Mouse (Mus musculus) intestine, postnatal 0 days (tissue): ENCODE data around the gene Pigf. TPM values are rescaled to one million over a fixed set of nuclear protein-coding genes. Genes with fewer than 3 reads are reported as not detected.

Source experiments
- ATAC-seq: fragments of 200-750 bp; cut with Nextera tagmentation; 2 replicates; pipeline ENCODE4 v1.8.0; 2017; ENCODE audit warnings: mild to moderate bottlenecking, moderate TSS enrichment, moderate library complexity
- H3K27ac ChIP-seq: fragments of 300-500 bp; sonication (generic); 2 replicates; pipeline ENCODE4 v1.5.1; 2014; ENCODE audit warnings: mild to moderate bottlenecking, low read depth, low read length, moderate library complexity
- H3K27me3 ChIP-seq: fragments of 300-500 bp; sonication (generic); replicated peaks from 2 replicates; pipeline ENCODE4 v1.6.1; 2014; ENCODE audit warnings: low read length, mixed read lengths; ENCODE audit not compliant: control insufficient read depth, insufficient read depth
- H3K36me3 ChIP-seq: fragments of 300-500 bp; sonication (generic); 2 replicates; pipeline ENCODE4 v1.6.1; 2014; ENCODE audit warnings: mild to moderate bottlenecking, moderate library complexity; ENCODE audit not compliant: control insufficient read depth, insufficient read depth
- H3K4me1 ChIP-seq: fragments of 300-500 bp; sonication (generic); replicated peaks from 2 replicates; pipeline ENCODE4 v1.6.1; 2014; ENCODE audit warnings: antibody characterized with exemption, low read length, mixed read lengths; ENCODE audit not compliant: control insufficient read depth, insufficient read depth
- H3K4me2 ChIP-seq: fragments of 300-500 bp; sonication (generic); replicated peaks from 2 replicates; pipeline ENCODE4 v1.6.1; 2014; ENCODE audit warnings: low read depth, mild to moderate bottlenecking, moderate library complexity
- H3K4me3 ChIP-seq: fragments of 300-500 bp; sonication (generic); 2 replicates; pipeline ENCODE4 v1.5.1; 2014; ENCODE audit warnings: low read depth, low read length
- H3K9ac ChIP-seq: fragments of 300-500 bp; sonication (generic); 2 replicates; pipeline ENCODE4 v1.6.1; 2014; ENCODE audit warnings: mild to moderate bottlenecking, low read depth, low read length
- H3K9me3 ChIP-seq: fragments of 300-500 bp; sonication (generic); 2 replicates; pipeline ENCODE4 v1.6.1; 2016; ENCODE audit warnings: mixed run types; ENCODE audit not compliant: control insufficient read depth
- CTCF ChIP-seq: sonication (generic); IDR thresholded peaks from 2 replicates; pipeline ENCODE4 v1.5.1; 2016; ENCODE audit warnings: low read depth, mild to moderate bottlenecking, control low read depth, antibody characterized with exemption, moderate library complexity
- WGBS: fragments of 180-500 bp; shearing (Covaris S2); extraction: QIAGEN DNeasy Blood & Tissue Kit; methylation state at CpG from one replicate; pipeline ENCODE4 v1.1.7; 2014; 5-methylcytosine and 5-hydroxymethylcytosine counted together
- polyA plus RNA-seq: library from polyadenylated mRNA; unstranded; fragments of >200 nt; fragmentation: Nextera tagmentation; extraction: Ambion mirVana; gene quantifications from 2 replicates; pipeline ENCODE4 v1.2.1, GENCODE M21; 2015

Pigf gene
- polyA plus RNA-seq, 1 experiment from 2014 or later = 42.6 TPM

- H3K4me2 ChIP-seq = no peak overlapping the region
- no peaks in the 10 kb centered on the region for H3K9me3 ChIP-seq
- no peak for ATAC-seq
- no peak overlapping the region for H3K9ac ChIP-seq
- 77% methylated on average over 17 of the region's 17 CpGs for WGBS
- no peaks in the 10 kb centered on the region for H3K4me1 ChIP-seq
- TF ChIP-seq CTCF = no peak
- peaks cover 8% of the 10 kb centered on the region; the same call in 1 of the 2 replicates for H3K36me3 ChIP-seq
- H3K27me3 ChIP-seq = no peaks in the 10 kb centered on the region
- H3K27ac ChIP-seq = no peak overlapping the region
- no peak overlapping the region for H3K4me3 ChIP-seq
These were observed 38.6 kb downstream of the Pigf start for GRCm38 (mm10) chr17:86986449-86987138.

- peak; percentile 71 for ATAC-seq
- H3K4me2 ChIP-seq = no peak overlapping the region; the same call in 1 of the 2 replicates
- H3K9ac ChIP-seq = no peak overlapping the region
- H3K36me3 ChIP-seq = peaks cover 8% of the 10 kb centered on the region; the same call in 1 of the 2 replicates
- H3K9me3 ChIP-seq = no peaks in the 10 kb centered on the region
- no peaks in the 10 kb centered on the region for H3K27me3 ChIP-seq
- no peak overlapping the region for H3K27ac ChIP-seq
- TF ChIP-seq CTCF = peak; percentile 25; the same call in 1 of the 2 replicates
- H3K4me3 ChIP-seq = no peak overlapping the region
- H3K4me1 ChIP-seq = no peaks in the 10 kb centered on the region
- WGBS = 39% methylated on average over 9 of the region's 9 CpGs
These were observed 42.7 kb downstream of the Pigf start for GRCm38 (mm10) chr17:86982497-86982896.

- Histone ChIP-seq H3K9me3 (no peaks in the 10 kb centered on the region), H3K36me3 (peaks cover 8% of the 10 kb centered on the region; the same call in 1 of the 2 replicates), H3K27ac (no peak overlapping the region), H3K27me3 (no peaks in the 10 kb centered on the region), H3K9ac (no peak overlapping the region), H3K4me3 (no peak overlapping the region), H3K4me2 (no peak overlapping the region), H3K4me1 (no peaks in the 10 kb centered on the region)
- ATAC-seq = no peak
- 98% methylated on average over 2 of the region's 2 CpGs for WGBS
- no peak for TF ChIP-seq CTCF
These were observed 43.5 kb downstream of the Pigf start for GRCm38 (mm10) chr17:86981701-86982100.

- no peak for TF ChIP-seq CTCF
- WGBS = 86% methylated on average over 1 of the region's 1 CpGs
- Histone ChIP-seq H3K27me3 (no peaks in the 10 kb centered on the region), H3K9me3 (no peaks in the 10 kb centered on the region), H3K36me3 (peaks cover 11% of the 10 kb centered on the region; the same call in 1 of the 2 replicates), H3K4me2 (no peak overlapping the region), H3K27ac (no peak overlapping the region), H3K4me3 (no peak overlapping the region), H3K9ac (no peak overlapping the region), H3K4me1 (no peaks in the 10 kb centered on the region)
- ATAC-seq = no peak
These were observed 44.0 kb downstream of the Pigf start for GRCm38 (mm10) chr17:86981205-86981604.

- H3K4me1 ChIP-seq = no peaks in the 10 kb centered on the region
- peaks cover 15% of the 10 kb centered on the region for H3K36me3 ChIP-seq
- ATAC-seq = no peak
- no peak overlapping the region for H3K4me3 ChIP-seq
- TF ChIP-seq CTCF = no peak
- 88% methylated on average over 6 of the region's 6 CpGs for WGBS
- H3K27ac ChIP-seq = no peak overlapping the region
- H3K27me3 ChIP-seq = no peaks in the 10 kb centered on the region
- no peak overlapping the region for H3K4me2 ChIP-seq
- no peak overlapping the region for H3K9ac ChIP-seq
- no peaks in the 10 kb centered on the region for H3K9me3 ChIP-seq
These were observed 46.7 kb downstream of the Pigf start for GRCm38 (mm10) chr17:86978496-86978895.

GRCm38 (mm10) chr17:86976387-86976786 lies 48.8 kb downstream of the Pigf start:
- no peaks in the 10 kb centered on the region for H3K27me3 ChIP-seq
- no peak for TF ChIP-seq CTCF
- H3K9ac ChIP-seq = no peak overlapping the region
- 77% methylated on average over 10 of the region's 10 CpGs for WGBS
- no peak overlapping the region for H3K27ac ChIP-seq
- H3K36me3 ChIP-seq = peaks cover 14% of the 10 kb centered on the region
- no peak overlapping the region for H3K4me3 ChIP-seq
- no peak for ATAC-seq
- H3K9me3 ChIP-seq = no peaks in the 10 kb centered on the region
- no peak overlapping the region for H3K4me2 ChIP-seq
- no peaks in the 10 kb centered on the region for H3K4me1 ChIP-seq

- Histone ChIP-seq H3K4me1 (no peaks in the 10 kb centered on the region), H3K9me3 (no peaks in the 10 kb centered on the region), H3K4me2 (no peak overlapping the region), H3K27ac (no peak overlapping the region), H3K4me3 (no peak overlapping the region), H3K27me3 (no peaks in the 10 kb centered on the region), H3K9ac (no peak overlapping the region), H3K36me3 (peaks cover 26% of the 10 kb centered on the region)
- TF ChIP-seq CTCF = no peak
- WGBS = 67% methylated on average over 2 of the region's 2 CpGs
- ATAC-seq = no peak
These were observed 52.1 kb downstream of the Pigf start for GRCm38 (mm10) chr17:86973097-86973496.
